Mouse (Mus musculus) kidney, adult 18-20 months (tissue): ENCODE results near the gene Dhx58.

Experiments
- DNase-seq: peaks from one replicate; pipeline ENCODE4 v3.0.0; 2021

Dhx58 gene

DNA sequence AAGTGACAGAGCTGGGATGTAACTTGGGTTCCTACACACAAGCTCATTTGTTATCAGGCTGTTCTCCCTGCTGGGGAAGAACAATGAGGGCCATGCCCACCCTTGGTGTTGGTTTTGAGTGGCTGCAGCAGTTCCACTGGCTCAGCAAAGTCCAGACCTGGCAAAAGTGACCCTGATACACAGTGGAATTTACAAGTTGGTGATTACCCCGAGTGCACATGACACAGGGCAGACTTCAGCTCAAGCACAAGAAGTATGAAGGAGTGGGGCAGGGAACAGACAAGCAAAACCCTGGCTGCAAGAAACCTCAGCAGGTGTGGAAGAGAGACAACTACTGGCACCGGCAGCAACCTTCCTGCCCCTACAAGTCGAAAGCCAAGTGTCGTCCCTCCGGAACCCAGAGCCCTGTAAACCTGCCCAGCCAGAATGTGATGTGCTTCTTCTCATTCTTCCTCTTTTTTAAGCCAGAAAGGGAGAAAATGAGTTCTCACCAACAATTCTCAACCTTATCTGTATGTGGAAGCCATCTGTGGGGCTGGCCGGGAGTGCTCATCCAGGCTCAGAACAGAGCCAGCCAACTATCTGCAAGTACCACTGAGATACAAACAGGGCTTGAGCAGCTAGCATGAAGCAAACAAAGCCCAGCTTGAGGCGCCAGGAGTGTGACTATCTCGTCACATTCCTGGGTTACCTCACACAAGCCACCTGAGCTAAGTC is 17.9 kb upstream of the Dhx58 start:
- DNase-seq = peak; percentile 55

DNA sequence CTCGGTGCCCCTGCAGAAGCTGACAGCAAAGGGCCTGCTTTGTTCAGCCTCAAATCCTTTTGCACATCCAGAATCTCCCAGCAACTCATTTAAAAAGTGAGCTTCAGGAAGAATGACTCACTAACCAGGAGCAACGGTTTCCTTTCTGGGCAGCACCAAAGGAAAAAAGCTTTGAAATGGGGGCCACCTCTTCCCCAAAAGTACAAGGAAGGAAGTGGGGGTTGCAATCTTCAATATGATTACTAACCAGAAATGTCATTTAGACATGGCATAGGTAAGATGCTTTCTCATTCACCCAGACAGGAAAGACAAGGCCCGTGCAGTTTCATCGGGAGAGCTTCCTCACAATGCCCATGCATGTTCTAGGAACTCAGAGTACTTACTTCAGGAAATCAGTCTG is 17.2 kb upstream of the Dhx58 start:
- no peak for DNase-seq

- DNase-seq = no peak
Observed at GRCm38 (mm10) chr11:100720345-100720744, 16.3 kb upstream of the Dhx58 start.

DNA sequence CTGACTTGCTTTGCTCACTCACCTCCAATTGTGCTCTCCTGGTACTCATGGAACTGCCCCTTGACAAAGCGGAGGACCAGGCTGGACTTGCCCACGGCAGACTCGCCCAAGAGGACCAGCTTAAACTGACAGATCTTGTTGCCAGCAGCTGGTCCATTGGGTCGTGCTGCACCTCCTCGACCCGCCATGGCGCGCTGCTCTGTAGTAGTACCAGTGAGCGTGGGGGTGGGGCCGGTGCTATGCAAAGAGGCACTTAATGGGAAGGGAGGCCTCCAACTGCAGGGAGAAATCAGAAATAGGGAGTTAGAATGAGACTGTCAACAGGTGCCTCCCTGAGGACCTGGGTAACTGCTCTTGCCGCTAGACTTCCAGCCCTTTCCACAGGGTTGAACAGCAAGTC is 15.8 kb upstream of the Dhx58 start:
- no peak for DNase-seq

- no peak for DNase-seq
Observed at GRCm38 (mm10) chr11:100719312-100719711, 15.2 kb upstream of the Dhx58 start.

- DNase-seq = peak; percentile 54
Observed at GRCm38 (mm10) chr11:100718866-100719265, 14.8 kb upstream of the Dhx58 start.

DNA sequence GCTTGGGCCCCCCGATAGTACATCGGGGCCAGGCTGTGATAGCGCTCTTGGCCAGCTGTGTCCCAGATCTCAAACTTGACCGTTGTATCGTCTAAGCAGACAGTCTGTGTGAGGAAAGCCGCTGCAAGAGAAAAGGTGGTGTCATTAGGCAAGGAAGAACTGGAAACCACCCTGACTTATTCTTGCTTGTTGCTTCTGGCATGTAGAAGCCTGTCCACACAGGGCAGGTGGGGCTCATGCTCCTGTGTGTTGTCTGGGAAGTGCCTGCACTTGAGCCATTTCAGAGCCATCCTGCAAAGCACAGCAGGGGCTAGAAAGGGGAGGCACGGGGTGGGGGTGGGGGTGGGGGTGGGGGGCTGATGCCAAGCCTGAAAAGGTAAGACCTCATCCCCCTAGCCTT is 14.4 kb upstream of the Dhx58 start:
- DNase-seq = no peak

DNA sequence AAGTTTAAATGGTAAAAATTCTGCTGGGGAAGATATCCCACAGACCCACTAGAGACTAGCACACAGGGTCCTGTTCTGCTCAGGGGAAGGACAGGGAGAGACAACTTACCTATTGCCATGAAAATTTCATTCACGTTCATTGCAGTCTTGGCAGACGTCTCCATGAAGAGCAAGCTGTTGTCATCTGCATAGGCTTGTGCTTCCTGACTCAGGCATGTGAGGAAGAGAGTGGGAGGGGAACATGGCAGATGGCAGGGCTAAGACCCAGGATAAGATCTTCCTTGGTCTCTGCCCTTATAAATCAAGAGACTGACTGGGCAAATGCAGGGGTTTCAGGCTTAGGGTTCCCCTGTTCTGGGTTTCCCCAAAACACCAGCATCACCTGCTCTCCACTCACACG is 12.6 kb upstream of the Dhx58 start:
- no peak for DNase-seq

GRCm38 (mm10) chr11:100714948-100715347 is 10.9 kb upstream of the Dhx58 start:
- DNase-seq = no peak

- peak; percentile 87 for DNase-seq
Observed at GRCm38 (mm10) chr11:100714534-100714915, 10.5 kb upstream of the Dhx58 start.

GRCm38 (mm10) chr11:100713735-100714533 is 9.9 kb upstream of the Dhx58 start, which contains the start of gene Hspb9:
Gene Hspb9, plus strand, starts transcription at chr11:100713850.
- peak; percentile 76 for DNase-seq

- no peak for DNase-seq
Observed at GRCm38 (mm10) chr11:100713174-100713573, 9.1 kb upstream of the Dhx58 start.

DNA sequence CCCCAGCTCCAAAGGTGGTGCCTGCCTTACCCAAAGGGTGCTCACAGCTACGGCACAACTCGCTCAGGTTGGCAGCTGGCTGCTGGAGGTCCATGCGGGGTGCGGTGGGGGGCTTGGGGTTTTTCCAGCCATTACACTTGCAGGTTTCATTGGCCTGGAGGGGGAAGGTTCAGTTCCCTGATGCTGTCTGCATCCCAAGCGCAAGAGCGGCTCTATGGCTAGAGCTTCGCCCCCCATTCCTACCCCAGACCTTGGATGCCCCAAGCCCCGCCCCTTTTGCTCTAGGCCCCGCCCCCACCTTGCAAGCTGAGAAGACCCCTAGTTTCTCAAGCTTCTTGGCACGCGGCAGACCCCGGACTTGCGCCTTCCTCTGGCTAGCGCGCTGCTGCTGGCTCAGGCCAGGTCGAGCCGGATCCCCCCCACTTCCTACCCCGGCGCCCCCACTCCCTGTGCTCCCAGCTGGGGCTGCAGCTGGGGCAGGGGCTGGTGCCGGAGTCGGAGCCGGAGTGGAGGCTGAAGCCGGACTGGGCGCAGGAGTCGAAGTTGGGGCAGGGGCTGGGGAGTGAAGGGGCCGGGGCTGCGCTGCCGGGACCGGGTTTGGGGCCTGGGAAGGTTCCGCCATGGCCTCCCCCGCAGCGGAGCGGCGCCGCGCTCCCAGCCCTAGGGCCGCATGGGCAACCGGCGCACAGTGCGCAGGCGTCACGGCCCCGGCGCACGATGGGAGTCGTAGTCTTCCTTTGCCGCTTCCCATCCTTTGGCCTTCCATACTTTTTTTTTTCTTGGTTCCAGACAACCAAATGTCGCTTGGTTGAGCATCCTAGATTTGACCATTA is 7.9 kb upstream of the Dhx58 start, which contains the start of gene Kat2a:
Gene Kat2a, minus strand, starts transcription at position 683 of the 833 bp plus-strand sequence.
- peak; percentile 85 for DNase-seq

DNA sequence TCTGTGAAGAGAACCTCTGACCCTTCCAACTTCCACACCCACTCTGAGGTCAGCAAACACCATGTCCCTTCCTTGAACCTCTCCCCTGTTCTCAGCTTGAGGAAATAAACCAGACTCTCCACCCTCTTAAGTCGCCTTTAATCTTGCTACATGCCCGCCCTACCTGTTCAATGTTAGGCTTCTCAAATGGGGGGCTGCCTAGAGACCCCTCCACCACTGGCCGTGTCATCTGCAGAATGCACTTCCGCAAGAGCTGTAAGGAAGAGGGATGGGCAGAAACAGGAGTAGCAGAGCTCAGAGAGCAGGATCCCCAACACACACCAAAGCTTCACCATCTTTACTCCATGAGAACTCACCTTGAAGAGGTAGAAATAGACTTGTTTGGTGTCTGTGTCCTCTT is 6.9 kb upstream of the Dhx58 start:
- no peak for DNase-seq

GRCm38 (mm10) chr11:100710528-100710927 is 6.5 kb upstream of the Dhx58 start:
- DNase-seq = no peak

- no peak for DNase-seq
Observed at GRCm38 (mm10) chr11:100709201-100709810, 5.2 kb upstream of the Dhx58 start.

DNA sequence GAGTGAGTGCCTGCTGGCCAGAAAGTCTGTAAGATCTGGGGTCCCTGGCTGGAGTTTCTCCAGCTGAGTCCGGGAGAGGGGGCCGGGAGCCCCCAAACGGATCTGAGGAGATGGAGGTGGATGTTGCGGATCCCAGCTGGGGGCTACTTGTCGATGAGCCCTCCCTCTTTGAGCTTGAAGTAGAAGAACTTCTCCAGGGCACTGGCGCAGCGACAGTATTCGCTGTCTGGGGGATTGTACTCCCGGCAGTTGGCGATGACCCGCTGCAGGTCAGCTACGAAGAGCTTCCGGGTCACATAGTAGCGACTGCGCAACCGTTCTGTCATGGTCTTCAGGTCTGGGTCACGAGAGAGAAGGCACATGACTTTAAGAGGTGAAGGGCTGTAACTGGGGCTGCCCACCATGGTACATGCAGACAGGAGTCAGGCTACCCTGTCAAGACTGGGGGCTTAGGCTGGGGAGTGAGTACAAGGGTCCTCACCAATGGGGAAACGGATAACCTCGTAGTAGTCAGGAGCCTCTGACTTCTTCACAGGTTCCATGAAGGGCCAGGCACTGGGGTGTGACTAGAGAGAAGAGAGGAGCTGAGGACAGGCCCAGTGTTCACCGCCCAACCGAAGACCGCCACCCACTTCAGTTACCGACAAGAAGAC is 1.1 kb upstream of the Dhx58 start:
- DNase-seq = no peak

DNA sequence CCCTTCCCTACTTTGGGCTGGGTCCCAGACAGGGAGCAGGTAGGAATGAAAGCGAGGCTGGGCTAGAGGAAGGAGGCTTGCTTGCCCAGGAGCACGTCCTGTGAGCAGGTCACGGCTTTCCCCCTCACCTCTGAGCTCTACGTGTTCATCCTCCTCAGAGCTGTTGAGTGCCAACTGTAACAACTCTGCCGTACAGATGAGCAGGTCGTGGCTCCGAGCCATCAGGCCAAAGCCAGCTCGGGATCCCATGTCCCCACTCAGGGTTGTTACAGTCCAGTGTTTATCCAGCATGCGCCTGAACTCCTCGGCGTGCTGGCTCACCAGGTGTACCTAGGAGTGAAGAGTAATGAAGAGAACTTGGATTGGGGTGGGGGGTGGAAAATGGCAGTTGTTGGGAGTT is 705 bp downstream of the Dhx58 start:
- DNase-seq = peak; percentile 57

DNA sequence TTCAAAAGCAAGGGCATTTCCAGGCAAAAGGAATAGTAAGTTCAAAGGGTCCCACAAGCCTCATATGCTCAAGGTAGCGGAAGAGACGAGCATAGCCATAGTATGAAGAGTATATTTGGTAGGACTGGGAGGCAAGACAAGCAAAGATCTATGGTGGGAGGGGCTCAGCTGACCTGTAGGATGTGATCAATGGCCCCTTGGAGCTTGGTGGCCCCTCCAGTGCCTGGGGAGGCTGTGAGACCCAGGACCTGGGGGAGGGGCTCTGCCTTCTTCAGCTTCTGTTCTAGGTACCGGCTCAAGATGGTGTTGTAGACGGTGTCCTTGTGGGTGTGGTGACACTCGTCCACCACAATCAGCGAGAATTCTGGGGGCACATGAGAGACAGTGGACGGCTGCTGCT is 1.2 kb downstream of the Dhx58 start:
- no peak for DNase-seq

DNA sequence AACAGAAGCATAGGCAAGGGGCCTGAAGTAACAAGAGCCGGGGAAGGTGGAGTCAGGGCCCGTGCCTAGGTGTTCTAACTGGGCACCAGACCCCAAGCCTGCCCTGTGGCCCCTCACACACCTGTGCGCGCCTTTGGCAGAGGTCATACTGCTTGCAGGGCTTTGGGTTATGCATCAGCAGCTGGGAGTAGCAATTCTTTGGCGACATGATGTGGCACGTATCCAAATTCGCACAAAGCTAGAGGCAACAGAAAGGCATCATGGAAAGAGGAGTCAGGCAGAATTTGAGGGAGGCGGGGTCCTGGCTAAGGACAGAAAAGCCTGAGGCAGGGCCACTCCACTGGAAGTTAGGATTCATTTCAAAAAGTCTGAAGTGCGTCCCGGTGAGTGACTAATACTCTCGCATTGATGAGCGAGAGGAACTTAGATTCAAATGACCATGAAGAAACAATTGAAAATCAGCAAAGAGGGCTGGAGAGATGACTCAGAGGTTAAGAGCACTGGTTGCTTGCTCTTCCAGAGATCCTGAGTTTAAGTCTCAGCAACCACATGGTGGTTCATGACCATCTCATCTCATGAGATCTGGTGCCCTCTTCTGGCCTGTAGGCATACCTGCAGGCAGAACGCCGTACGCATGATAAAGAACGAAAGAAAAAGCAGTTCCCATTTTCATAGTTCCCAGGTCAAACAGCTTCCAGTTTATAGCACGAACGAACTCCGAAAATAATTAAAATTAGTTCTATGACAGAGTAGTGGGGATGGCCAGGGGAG is 1.8 kb downstream of the Dhx58 start:
- DNase-seq = peak; percentile 68

GRCm38 (mm10) chr11:100701301-100701700 is 2.8 kb downstream of the Dhx58 start:
- peak; percentile 52 for DNase-seq

DNA sequence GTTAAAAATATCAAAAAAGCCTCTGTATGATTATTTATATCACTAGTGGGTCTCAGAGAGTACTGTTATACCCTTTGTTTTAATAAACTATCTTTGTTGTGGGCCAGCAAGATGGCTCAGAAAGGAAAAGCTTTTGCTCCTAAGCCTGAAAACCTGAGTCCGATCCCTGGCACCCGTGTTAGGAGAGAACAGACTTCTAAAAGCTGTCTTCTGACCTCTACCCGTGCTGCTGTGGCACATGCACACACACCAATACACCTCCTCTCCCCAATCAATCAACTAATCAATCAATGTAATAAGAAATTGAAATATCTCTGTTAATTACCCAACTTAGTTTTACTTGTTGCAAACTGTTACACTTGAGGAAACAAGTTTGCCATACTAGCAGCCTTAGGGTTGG is 3.4 kb downstream of the Dhx58 start:
- no peak for DNase-seq
